Mouse (Mus musculus) gastrocnemius, postnatal 4 days (tissue): ENCODE measurements around the gene Plac9a. TPM values are rescaled to one million over a fixed set of nuclear protein-coding genes. Genes with fewer than 3 reads are reported as not detected.
A peak's percentile ranks its signal among the peaks of the same experiment; 100 is the strongest.
"Not testable (repeated sequence)": the region's sequence is repeated elsewhere in the genome, so short reads cannot be mapped to it uniquely, and the experiment has no call there.

ENCODE experiments used
- DNase-seq, 2 experiments: peaks; one replicate each; pipeline ENCODE4 v3.0.0; 2021 to 2022; ENCODE audit warnings: low spot score in 2 of 2, mixed read lengths in 2 of 2
- long read RNA-seq, 2 experiments: library from polyadenylated mRNA; stranded (forward); transcript quantifications; one replicate each; pipeline ENCODE4 v2.0.0; 2021
- total RNA-seq, 2 experiments: library from RNA; stranded (reverse); gene quantifications; 2 replicates each; pipeline ENCODE4 v1.2.3; 2021

The Plac9a gene
- total RNA-seq = 10 to 100 TPM in 1 of 2 experiments, 1 to 10 TPM in 1; 4.3 to 18.1 TPM
- long read RNA-seq, experiment 1, transcript Plac9a-201 (4 exons, 1,555 nt) = major isoform, 35 of 38 reads
- long read RNA-seq, experiment 1, partial matches to known transcripts = 2 of 38 reads
- long read RNA-seq, experiment 1, other reads (novel, unspliced or antisense) = 1 of 38 reads
- long read RNA-seq, experiment 2, transcript Plac9a-201 (4 exons, 1,555 nt) = major isoform, 35 of 39 reads
- long read RNA-seq, experiment 2, partial matches to known transcripts = 1 of 39 reads
- long read RNA-seq, experiment 2, other reads (novel, unspliced or antisense) = 2 of 39 reads

- DNase-seq = not testable (repeated sequence)
Measured at GRCm38 (mm10) chr14:25903000-25903399, at the start of gene Plac9a. Gene Plac9a (minus strand): TSS chr14:25903100.

- DNase-seq = not testable (repeated sequence)
Measured at GRCm38 (mm10) chr14:25938004-25938403, 35.1 kb upstream of the Plac9a start, which contains the start of gene Cphx1. Gene Cphx1 (plus strand): TSS chr14:25938304.

- not testable (repeated sequence) for DNase-seq
Measured at GRCm38 (mm10) chr14:25936867-25937630, 34.1 kb upstream of the Plac9a start.

GRCm38 (mm10) chr14:25927562-25927881 lies 24.6 kb upstream of the Plac9a start, which contains the start of gene Tmem254a:
Gene Tmem254a (minus strand): TSS chr14:25927672.
- DNase-seq = not testable (repeated sequence)

- DNase-seq = not testable (repeated sequence)
Measured at GRCm38 (mm10) chr14:25926814-25927561, 24.1 kb upstream of the Plac9a start.

- not testable (repeated sequence) for DNase-seq
Measured at GRCm38 (mm10) chr14:25918427-25919170, 15.7 kb upstream of the Plac9a start.

GRCm38 (mm10) chr14:25908976-25909375 lies 6.1 kb upstream of the Plac9a start:
- not testable (repeated sequence) for DNase-seq

GRCm38 (mm10) chr14:25907272-25907671 lies 4.4 kb upstream of the Plac9a start:
- not testable (repeated sequence) for DNase-seq

- DNase-seq = not testable (repeated sequence)
Measured at GRCm38 (mm10) chr14:25905243-25905642, 2.3 kb upstream of the Plac9a start.

- DNase-seq = not testable (repeated sequence)
Measured at GRCm38 (mm10) chr14:25895686-25896085, 7.2 kb downstream of the Plac9a start.

GRCm38 (mm10) chr14:25894566-25894965 lies 8.3 kb downstream of the Plac9a start:
- DNase-seq = not testable (repeated sequence)

GRCm38 (mm10) chr14:25885886-25886285 lies 17.0 kb downstream of the Plac9a start:
- DNase-seq = not testable (repeated sequence)

- not testable (repeated sequence) for DNase-seq
Measured at GRCm38 (mm10) chr14:25881769-25882168, 21.1 kb downstream of the Plac9a start.

GRCm38 (mm10) chr14:25876640-25877039 lies 26.3 kb downstream of the Plac9a start:
- DNase-seq = not testable (repeated sequence)

- DNase-seq = peak in 1 of 2 experiments; percentile 40
Measured at GRCm38 (mm10) chr14:25872461-25873415, 30.2 kb downstream of the Plac9a start.

- no peak for DNase-seq
Measured at GRCm38 (mm10) chr14:25869135-25869878, 33.6 kb downstream of the Plac9a start.

GRCm38 (mm10) chr14:25868706-25869105 lies 34.2 kb downstream of the Plac9a start:
- no peak for DNase-seq

- DNase-seq = no peak
Measured at GRCm38 (mm10) chr14:25867834-25868233, 35.1 kb downstream of the Plac9a start.

GRCm38 (mm10) chr14:25866832-25867231 lies 36.1 kb downstream of the Plac9a start:
- DNase-seq = no peak
